Mouse (Mus musculus) small intestine, adult 10 weeks (tissue): ENCODE data around the gene Ppm1b. TPM values are rescaled to one million over a fixed set of nuclear protein-coding genes. Genes with fewer than 3 reads are reported as not detected.

Experiments used
- polyA plus RNA-seq: library from polyadenylated mRNA; stranded (reverse); fragments of 350-450 nt; fragmentation: Illumina TruSeq; extraction: RNeasy Lipid Tissue Mini Kit (QIAGEN cat#74804); gene quantifications from one replicate; pipeline ENCODE4 v1.2.3, GENCODE M21; 2014; ENCODE audit warnings: low replicate concordance

Gene Ppm1b
- polyA plus RNA-seq: 140 TPM

DNA sequence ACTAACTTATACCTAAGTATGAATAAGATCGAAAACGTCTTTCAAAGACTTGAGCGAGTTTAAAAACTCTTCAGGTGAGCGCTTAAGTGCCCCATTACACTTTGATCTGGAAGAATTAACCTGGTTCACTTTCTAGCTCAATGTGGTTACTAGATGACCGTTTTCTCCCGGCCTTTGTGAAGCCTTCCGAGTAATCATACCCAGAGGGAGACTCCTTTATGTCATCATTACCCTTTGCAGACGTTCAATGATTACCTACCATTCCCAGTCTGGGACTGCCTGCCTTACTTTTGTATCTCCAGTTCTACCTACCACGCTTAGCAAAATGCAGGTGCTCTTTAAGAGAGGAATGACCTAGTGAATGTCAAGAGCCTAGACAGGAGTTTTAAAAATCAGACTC is at the start of gene Ppm1b:
Gene Ppm1b (plus strand): TSS at position 301 of the 400 bp plus-strand sequence.

GRCm38 (mm10) chr17:85028093-85028739 is 71.7 kb downstream of the Ppm1b start, which contains the start of gene Slc3a1:
TSS of gene Slc3a1 (plus strand) at chr17:85028376.

Other genes starting within 250 kb of the Ppm1b start
- gene Lrpprc, start 166.0 kb upstream of the Ppm1b start, polyA plus RNA-seq: 26.6 TPM
- gene Slc3a1, start 71.6 kb downstream of the Ppm1b start, polyA plus RNA-seq: 202 TPM
- gene Prepl, start 133.5 kb downstream of the Ppm1b start, polyA plus RNA-seq: 31.7 TPM
- 11.0 TPM for gene Camkmt, start 133.8 kb downstream of the Ppm1b start, polyA plus RNA-seq